ENCODE assay signal across 20 mouse cellular contexts in genomic region chr10:68006491-68006890, GRCm38 (mm10). TPM values are rescaled to one million over a fixed set of nuclear protein-coding genes. Genes with fewer than 3 reads are reported as not detected.
DNase-seq lines count a peak whose midpoint lies in the region; ATAC-seq and TF ChIP-seq lines count a peak whose summit lies in the region.
"Had no signal": no experiment of that assay in that cellular context is flagged by ENCODE, and none has a peak within 500 bp of the region (broad histone marks: within the 10 kb centered on the region; RNA-seq: fewer than 3 reads in every experiment).

No protein-coding gene starts in this region.

- no peak for TF ChIP-seq CTCF in heart, adult 2 months (IDR thresholded peaks at IDR 0.05)

- H3K4me1 ChIP-seq in heart, adult 2 months (ENCODE audit: control insufficient read depth, insufficient read depth, low read length) = peaks cover 6% of the 10 kb centered on the region
- H3K4me1 ChIP-seq in brown adipose tissue, adult 24 weeks (ENCODE audit: control insufficient read depth, insufficient read depth, insufficient read length, low read length) = no peaks in the 10 kb centered on the region; the same call in 1 of the 2 replicates
- H3K4me1 ChIP-seq: embryonic facial prominence, embryonic 12.5 days; forebrain, embryonic 13.5 days; forebrain, embryonic 15.5 days had no signal

- H3K4me3 ChIP-seq in heart, adult 2 months = no peak overlapping the region
- no peak overlapping the region for H3K4me3 ChIP-seq in brown adipose tissue, adult 24 weeks (ENCODE audit: insufficient read depth, low read depth, low read length)
- H3K4me3 ChIP-seq in myocyte = no peak overlapping the region
- H3K4me3 ChIP-seq: embryonic facial prominence, embryonic 12.5 days; embryonic facial prominence, embryonic 15.5 days; erythroblast, embryonic 14.5 days; forebrain, embryonic 13.5 days; forebrain, embryonic 15.5 days had no signal

- H3K9ac ChIP-seq in heart, adult 2 months (ENCODE audit: low read depth, low read length) = no peak overlapping the region
- H3K9ac ChIP-seq: embryonic facial prominence, embryonic 12.5 days; embryonic facial prominence, embryonic 15.5 days; forebrain, embryonic 13.5 days; forebrain, embryonic 15.5 days; forebrain, postnatal 0 days had no signal

- 74% methylated on average over 11 of the region's 11 CpGs for WGBS in heart, adult 2 months

- TF ChIP-seq EP300 in heart, adult 2 months (IDR thresholded peaks at IDR 0.05; ENCODE audit: insufficient read depth, low read depth, low read length) = no peak

- H3K79me2 ChIP-seq in heart, adult 2 months (replicated peaks; ENCODE audit: control insufficient read depth, insufficient read depth, low read length) = no peaks in the 10 kb centered on the region
- no peaks in the 10 kb centered on the region for H3K79me2 ChIP-seq in myocyte (ENCODE audit: control insufficient read depth, insufficient read depth)

- H3ac ChIP-seq in myocyte (ENCODE audit: control insufficient read depth, insufficient read length) = no peak overlapping the region

- DNase-seq in heart, adult 2 months = no peak
- DNase-seq in heart, adult 11 months = no peak
- peak; percentile 57 for DNase-seq in fat pad, adult 2 months (ENCODE audit: extremely low read depth, low read depth, low spot score)
- no peak for DNase-seq in embryo, embryonic 10 days (ENCODE audit: low spot score)
- DNase-seq: adrenal gland, adult 2 months; adrenal gland, postnatal 10 days; adrenal gland, postnatal 25 days; cerebellum, adult 11-12 months; cerebellum, adult 2 months; cerebellum, adult 9-10 months; embryo, embryonic 11 days; forebrain, postnatal 0 days had no signal

- peak overlapping the region; percentile 57 for H3K4me2 ChIP-seq in myocyte (ENCODE audit: low read depth)
- H3K4me2 ChIP-seq: embryonic facial prominence, embryonic 12.5 days; embryonic facial prominence, embryonic 15.5 days; forebrain, embryonic 13.5 days; forebrain, embryonic 15.5 days had no signal

- intact Hi-C loops in heart, adult 2 months (cut with DNase I) = no loop called here

- 0 out of 2 replicates have a peak overlapping the region, but pooled peaks have one; percentile 11 for H3K27ac ChIP-seq in heart, adult 2 months
- H3K27ac ChIP-seq in brown adipose tissue, adult 24 weeks (replicated peaks; ENCODE audit: low read depth, low read length) = peak overlapping the region; percentile 57
- H3K27ac ChIP-seq: embryonic facial prominence, embryonic 12.5 days; embryonic facial prominence, embryonic 15.5 days; forebrain, embryonic 13.5 days; forebrain, embryonic 15.5 days had no signal

- no peak for TF ChIP-seq POLR2A in heart, adult 2 months (IDR thresholded peaks at IDR 0.05; ENCODE audit: insufficient read depth, low read depth, low read length)
- TF ChIP-seq POLR2A in myocyte (IDR thresholded peaks at IDR 0.05; ENCODE audit: insufficient read length, low read depth) = no peak

- H3K36me3 ChIP-seq in heart, adult 2 months (ENCODE audit: control insufficient read depth, insufficient read depth, low read length) = no peaks in the 10 kb centered on the region
- no peaks in the 10 kb centered on the region for H3K36me3 ChIP-seq in myocyte (ENCODE audit: control insufficient read depth, insufficient read depth)
- H3K36me3 ChIP-seq: embryonic facial prominence, embryonic 15.5 days had no signal

- no peak for ATAC-seq in megakaryocyte, adult 5-6 weeks (ENCODE audit: poor library complexity, severe bottlenecking)
- ATAC-seq: forebrain, embryonic 13.5 days; forebrain, embryonic 15.5 days; forebrain, postnatal 0 days had no signal

- no peaks in the 10 kb centered on the region for H3K27me3 ChIP-seq in heart, adult 2 months (ENCODE audit: control insufficient read depth, insufficient read depth, low read length)
- no peaks in the 10 kb centered on the region for H3K27me3 ChIP-seq in myocyte (ENCODE audit: control insufficient read depth, insufficient read depth, insufficient read length)
- H3K27me3 ChIP-seq: embryonic facial prominence, embryonic 12.5 days; embryonic facial prominence, embryonic 15.5 days; forebrain, embryonic 13.5 days; forebrain, embryonic 15.5 days had no signal

TF ChIP-seq in myocyte, 11 proteins besides CTCF, POLR2A, EP300 and RAD21:
- TF ChIP-seq TCF3 (IDR thresholded peaks at IDR 0.05; ENCODE audit: insufficient read length, low read depth) (no peak), SRF (IDR thresholded peaks at IDR 0.05; ENCODE audit: control insufficient read depth, insufficient read length, low read depth) (no peak)

RNA-seq across cellular contexts. Expression of gene Rtkn2, which starts 27.1 kb away (rescaled TPM):
- under 1 TPM; 0.14 to 0.16 TPM for total RNA-seq in heart, adult 2 months (2021)
- polyA plus RNA-seq in heart, adult 2 months (2012; rRNA removed) = 0.08 and 0.09 TPM in 2 replicates
- not detected in 2 replicates for polyA plus RNA-seq in brown adipose tissue, adult 24 weeks (2012; ENCODE audit: insufficient read depth, insufficient read length, missing spikeins)
- 3.5 TPM for polyA plus RNA-seq in myocyte (2012; fragmentation: generic; extraction: Trizol)
- total RNA-seq in megakaryocyte, adult 5-6 weeks (2015) = 4.1 and 5.3 TPM in 2 replicates
- 7.6 and 8.6 TPM in 2 replicates for total RNA-seq in megakaryocyte, adult 5-6 weeks (2017)
- polyA plus RNA-seq: adrenal gland, adult 2 months; erythroblast, embryonic 14.5 days had no signal
